Mouse (Mus musculus): ENCODE measurements around the gene Eml1. TPM values are rescaled to one million over a fixed set of nuclear protein-coding genes. Genes with fewer than 3 reads are reported as not detected.

Gene Eml1
- polyA plus RNA-seq, 1 experiment: 76.5 TPM

- H3K4me1 ChIP-seq (ENCODE audit: control insufficient read depth, insufficient read depth, low read length): peaks cover 5% of the 10 kb centered on the region; the same call in 1 of the 2 replicates
- no peak overlapping the region for H3K27ac ChIP-seq (ENCODE audit: insufficient read depth, low read length)
- TF ChIP-seq CTCF (IDR thresholded peaks at IDR 0.05; ENCODE audit: extremely low read depth, insufficient read depth, low read length) (no peak), POLR2A (IDR thresholded peaks at IDR 0.05; ENCODE audit: extremely low read depth, insufficient read depth, low read length) (no peak)
- H3K4me3 ChIP-seq (ENCODE audit: insufficient read depth, low read length): no peak overlapping the region
Measured at GRCm38 (mm10) chr12:108480704-108481365, 110.1 kb downstream of the Eml1 start.

GRCm38 (mm10) chr12:108489076-108489475, 118.3 kb downstream of the Eml1 start:
- H3K4me3 ChIP-seq (ENCODE audit: insufficient read depth, low read length): no peak overlapping the region
- TF ChIP-seq POLR2A (IDR thresholded peaks at IDR 0.05; ENCODE audit: extremely low read depth, insufficient read depth, low read length) (no peak), CTCF (IDR thresholded peaks at IDR 0.05; ENCODE audit: extremely low read depth, insufficient read depth, low read length) (no peak)

GRCm38 (mm10) chr12:108489741-108490140, 119.0 kb downstream of the Eml1 start:
- TF ChIP-seq POLR2A (IDR thresholded peaks at IDR 0.05; ENCODE audit: extremely low read depth, insufficient read depth, low read length) (no peak), CTCF (IDR thresholded peaks at IDR 0.05; ENCODE audit: extremely low read depth, insufficient read depth, low read length) (no peak)
- Histone ChIP-seq H3K4me3 (ENCODE audit: insufficient read depth, low read length) (no peak overlapping the region), H3K4me1 (ENCODE audit: control insufficient read depth, insufficient read depth, low read length) (peaks cover 3% of the 10 kb centered on the region; the same call in 1 of the 2 replicates), H3K27ac (ENCODE audit: insufficient read depth, low read length) (no peak overlapping the region)

More at GRCm38 (mm10) chr12:108489076-108489475, 118.3 kb downstream of the Eml1 start:
- H3K4me1 ChIP-seq (ENCODE audit: control insufficient read depth, insufficient read depth, low read length): peaks cover 3% of the 10 kb centered on the region; the same call in 1 of the 2 replicates
- no peak overlapping the region for H3K27ac ChIP-seq (ENCODE audit: insufficient read depth, low read length)

- Histone ChIP-seq H3K4me1 (ENCODE audit: control insufficient read depth, insufficient read depth, low read length) (peaks cover 3% of the 10 kb centered on the region; the same call in 1 of the 2 replicates), H3K4me3 (ENCODE audit: insufficient read depth, low read length) (no peak overlapping the region), H3K27ac (ENCODE audit: insufficient read depth, low read length) (no peak overlapping the region)
- no peak for TF ChIP-seq CTCF (IDR thresholded peaks at IDR 0.05; ENCODE audit: extremely low read depth, insufficient read depth, low read length)
- TF ChIP-seq POLR2A (IDR thresholded peaks at IDR 0.05; ENCODE audit: extremely low read depth, insufficient read depth, low read length): no peak
Measured at GRCm38 (mm10) chr12:108490336-108490735, 119.6 kb downstream of the Eml1 start.

GRCm38 (mm10) chr12:108490954-108491353, 120.2 kb downstream of the Eml1 start:
- Histone ChIP-seq H3K4me3 (ENCODE audit: insufficient read depth, low read length) (no peak overlapping the region), H3K27ac (ENCODE audit: insufficient read depth, low read length) (no peak overlapping the region), H3K4me1 (ENCODE audit: control insufficient read depth, insufficient read depth, low read length) (peaks cover 3% of the 10 kb centered on the region; the same call in 1 of the 2 replicates)
- TF ChIP-seq POLR2A (IDR thresholded peaks at IDR 0.05; ENCODE audit: extremely low read depth, insufficient read depth, low read length) (no peak), CTCF (IDR thresholded peaks at IDR 0.05; ENCODE audit: extremely low read depth, insufficient read depth, low read length) (peak; percentile 39)

- no peak overlapping the region for H3K27ac ChIP-seq (ENCODE audit: insufficient read depth, low read length)
- TF ChIP-seq CTCF (IDR thresholded peaks at IDR 0.05; ENCODE audit: extremely low read depth, insufficient read depth, low read length) (peak; percentile 73), POLR2A (IDR thresholded peaks at IDR 0.05; ENCODE audit: extremely low read depth, insufficient read depth, low read length) (no peak)
- no peak overlapping the region for H3K4me3 ChIP-seq (ENCODE audit: insufficient read depth, low read length)
- peaks cover 3% of the 10 kb centered on the region; the same call in 1 of the 2 replicates for H3K4me1 ChIP-seq (ENCODE audit: control insufficient read depth, insufficient read depth, low read length)
Measured at GRCm38 (mm10) chr12:108494011-108494541, 123.3 kb downstream of the Eml1 start.

GRCm38 (mm10) chr12:108495455-108496235, 124.9 kb downstream of the Eml1 start:
- Histone ChIP-seq H3K4me1 (ENCODE audit: control insufficient read depth, insufficient read depth, low read length) (peaks cover 2% of the 10 kb centered on the region; the same call in 1 of the 2 replicates), H3K27ac (ENCODE audit: insufficient read depth, low read length) (no peak overlapping the region), H3K4me3 (ENCODE audit: insufficient read depth, low read length) (no peak overlapping the region)
- no peak for TF ChIP-seq POLR2A (IDR thresholded peaks at IDR 0.05; ENCODE audit: extremely low read depth, insufficient read depth, low read length)
- no peak for TF ChIP-seq CTCF (IDR thresholded peaks at IDR 0.05; ENCODE audit: extremely low read depth, insufficient read depth, low read length)

- Histone ChIP-seq H3K27ac (ENCODE audit: insufficient read depth, low read length) (no peak overlapping the region), H3K4me3 (ENCODE audit: insufficient read depth, low read length) (no peak overlapping the region)
- TF ChIP-seq POLR2A (IDR thresholded peaks at IDR 0.05; ENCODE audit: extremely low read depth, insufficient read depth, low read length): no peak
Measured at GRCm38 (mm10) chr12:108503064-108503463, 132.3 kb downstream of the Eml1 start.

GRCm38 (mm10) chr12:108503582-108503981, 132.8 kb downstream of the Eml1 start:
- H3K27ac ChIP-seq (ENCODE audit: insufficient read depth, low read length): no peak overlapping the region
- no peak overlapping the region for H3K4me3 ChIP-seq (ENCODE audit: insufficient read depth, low read length)
- TF ChIP-seq POLR2A (IDR thresholded peaks at IDR 0.05; ENCODE audit: extremely low read depth, insufficient read depth, low read length) (no peak), CTCF (IDR thresholded peaks at IDR 0.05; ENCODE audit: extremely low read depth, insufficient read depth, low read length) (no peak)
- H3K4me1 ChIP-seq (ENCODE audit: control insufficient read depth, insufficient read depth, low read length): no peaks in the 10 kb centered on the region

More at GRCm38 (mm10) chr12:108503064-108503463, 132.3 kb downstream of the Eml1 start:
- H3K4me1 ChIP-seq (ENCODE audit: control insufficient read depth, insufficient read depth, low read length): no peaks in the 10 kb centered on the region

All from cortical plate, adult 2 months (tissue).